Mouse (Mus musculus): ENCODE results near the gene Adamtsl1. TPM values are rescaled to one million over a fixed set of nuclear protein-coding genes. Genes with fewer than 3 reads are reported as not detected.

Adamtsl1 gene
- polyA plus RNA-seq (2012; fragmentation: generic; extraction: Trizol) = 2.7 TPM

DNA sequence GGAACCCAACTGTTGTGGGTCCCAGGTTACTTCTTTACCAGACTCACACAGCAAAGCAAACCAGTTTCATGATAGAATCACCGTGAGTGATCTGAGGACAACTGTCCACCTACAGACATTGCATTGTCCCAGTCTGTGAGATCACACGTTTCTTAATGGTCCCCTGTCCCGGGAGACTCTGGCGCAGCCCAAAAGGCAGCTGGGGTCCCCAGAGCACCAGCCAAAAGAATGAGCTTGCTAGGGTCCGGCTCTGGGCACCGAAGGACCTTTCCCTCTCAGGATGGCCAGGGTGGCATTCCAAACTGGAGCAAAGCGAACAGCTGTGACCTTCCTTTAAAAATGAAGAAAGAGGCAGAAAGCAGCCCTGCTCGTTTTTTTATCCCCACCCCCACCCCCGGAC is at the start of gene Adamtsl1:
Gene Adamtsl1 (plus strand): TSS at position 381 of the 400 bp plus-strand sequence.
- no peak for TF ChIP-seq POLR2AphosphoS2 (IDR thresholded peaks at IDR 0.05; ENCODE audit: insufficient read length, low read depth)
- no peak for TF ChIP-seq TCF12 (IDR thresholded peaks at IDR 0.05; ENCODE audit: insufficient read depth, poor library complexity, severe bottlenecking)
- no peak for TF ChIP-seq MYOG (IDR thresholded peaks at IDR 0.05; ENCODE audit: control insufficient read depth in 1 of 3, insufficient read depth in 1 of 3, insufficient read length in 2 of 3, low read depth in 2 of 3)
- TF ChIP-seq MAX (IDR thresholded peaks at IDR 0.05; ENCODE audit: low read depth) = no peak
- no peak for TF ChIP-seq CEBPB (IDR thresholded peaks at IDR 0.05; ENCODE audit: insufficient read depth, poor library complexity, severe bottlenecking)
- TF ChIP-seq MYOD1 (IDR thresholded peaks at IDR 0.05; ENCODE audit: control insufficient read depth in 1 of 3, insufficient read length in 2 of 3, low read depth in 2 of 3) = no peak
- no peak for TF ChIP-seq POLR2A (IDR thresholded peaks at IDR 0.05; ENCODE audit: insufficient read length, low read depth)
- Histone ChIP-seq H3K79me2 (ENCODE audit: control insufficient read depth, insufficient read depth) (no peaks in the 10 kb centered on the region), H3K4me2 (ENCODE audit: low read depth) (no peak within 1 kb of the TSS), H3K36me3 (ENCODE audit: control insufficient read depth, insufficient read depth) (no peaks in the 10 kb centered on the region), H3ac (ENCODE audit: control insufficient read depth, insufficient read length) (no peak within 1 kb of the TSS), H3K27me3 (ENCODE audit: control insufficient read depth, insufficient read depth, insufficient read length) (no peaks in the 10 kb centered on the region), H3K4me3 (no peak within 1 kb of the TSS)

- Histone ChIP-seq H3K4me3 (no peak overlapping the region), H3K79me2 (ENCODE audit: control insufficient read depth, insufficient read depth) (no peaks in the 10 kb centered on the region), H3K4me2 (ENCODE audit: low read depth) (no peak overlapping the region), H3ac (ENCODE audit: control insufficient read depth, insufficient read length) (no peak overlapping the region), H3K27me3 (ENCODE audit: control insufficient read depth, insufficient read depth, insufficient read length) (no peaks in the 10 kb centered on the region), H3K36me3 (ENCODE audit: control insufficient read depth, insufficient read depth) (no peaks in the 10 kb centered on the region)
- TF ChIP-seq POLR2A (IDR thresholded peaks at IDR 0.05; ENCODE audit: insufficient read length, low read depth) (no peak), MYOG (IDR thresholded peaks at IDR 0.05; ENCODE audit: control insufficient read depth in 1 of 3, insufficient read depth in 1 of 3, insufficient read length in 2 of 3, low read depth in 2 of 3) (no peak), MAX (IDR thresholded peaks at IDR 0.05; ENCODE audit: low read depth) (no peak), TCF12 (IDR thresholded peaks at IDR 0.05; ENCODE audit: insufficient read depth, poor library complexity, severe bottlenecking) (no peak), CEBPB (IDR thresholded peaks at IDR 0.05; ENCODE audit: insufficient read depth, poor library complexity, severe bottlenecking) (no peak), POLR2AphosphoS2 (IDR thresholded peaks at IDR 0.05; ENCODE audit: insufficient read length, low read depth) (no peak), MYOD1 (IDR thresholded peaks at IDR 0.05; ENCODE audit: control insufficient read depth in 1 of 3, insufficient read length in 2 of 3, low read depth in 2 of 3) (no peak), TCF3 (IDR thresholded peaks at IDR 0.05; ENCODE audit: insufficient read length, low read depth) (no peak), USF1 (IDR thresholded peaks at IDR 0.05; ENCODE audit: low read depth) (no peak), REST (IDR thresholded peaks at IDR 0.05; ENCODE audit: insufficient read depth, insufficient read length) (no peak), E2F4 (IDR thresholded peaks at IDR 0.05; ENCODE audit: insufficient read depth) (no peak)
Observed at GRCm38 (mm10) chr4:85483586-85483985, 30.4 kb upstream of the Adamtsl1 start.

- Histone ChIP-seq H3K79me2 (ENCODE audit: control insufficient read depth, insufficient read depth) (no peaks in the 10 kb centered on the region), H3K27me3 (ENCODE audit: control insufficient read depth, insufficient read depth, insufficient read length) (no peaks in the 10 kb centered on the region), H3K4me2 (ENCODE audit: low read depth) (no peak overlapping the region), H3ac (ENCODE audit: control insufficient read depth, insufficient read length) (no peak overlapping the region), H3K4me3 (no peak overlapping the region), H3K36me3 (ENCODE audit: control insufficient read depth, insufficient read depth) (no peaks in the 10 kb centered on the region)
- no peak for TF ChIP-seq MAX (IDR thresholded peaks at IDR 0.05; ENCODE audit: low read depth)
- no peak for TF ChIP-seq REST (IDR thresholded peaks at IDR 0.05; ENCODE audit: insufficient read depth, insufficient read length)
- no peak for TF ChIP-seq POLR2A (IDR thresholded peaks at IDR 0.05; ENCODE audit: insufficient read length, low read depth)
- no peak for TF ChIP-seq E2F4 (IDR thresholded peaks at IDR 0.05; ENCODE audit: insufficient read depth)
- TF ChIP-seq TCF12 (IDR thresholded peaks at IDR 0.05; ENCODE audit: insufficient read depth, poor library complexity, severe bottlenecking) = no peak
- no peak for TF ChIP-seq POLR2AphosphoS2 (IDR thresholded peaks at IDR 0.05; ENCODE audit: insufficient read length, low read depth)
- TF ChIP-seq CEBPB (IDR thresholded peaks at IDR 0.05; ENCODE audit: insufficient read depth, poor library complexity, severe bottlenecking) = no peak
- no peak for TF ChIP-seq MYOD1 (IDR thresholded peaks at IDR 0.05; ENCODE audit: control insufficient read depth in 1 of 3, insufficient read length in 2 of 3, low read depth in 2 of 3)
- no peak for TF ChIP-seq SRF (IDR thresholded peaks at IDR 0.05; ENCODE audit: control insufficient read depth, insufficient read length, low read depth)
- TF ChIP-seq USF1 (IDR thresholded peaks at IDR 0.05; ENCODE audit: low read depth) = no peak
- TF ChIP-seq MYOG (IDR thresholded peaks at IDR 0.05; ENCODE audit: control insufficient read depth in 1 of 3, insufficient read depth in 1 of 3, insufficient read length in 2 of 3, low read depth in 2 of 3) = no peak
- TF ChIP-seq TCF3 (IDR thresholded peaks at IDR 0.05; ENCODE audit: insufficient read length, low read depth) = no peak
Observed at GRCm38 (mm10) chr4:85486316-85486946, 27.5 kb upstream of the Adamtsl1 start.

DNA sequence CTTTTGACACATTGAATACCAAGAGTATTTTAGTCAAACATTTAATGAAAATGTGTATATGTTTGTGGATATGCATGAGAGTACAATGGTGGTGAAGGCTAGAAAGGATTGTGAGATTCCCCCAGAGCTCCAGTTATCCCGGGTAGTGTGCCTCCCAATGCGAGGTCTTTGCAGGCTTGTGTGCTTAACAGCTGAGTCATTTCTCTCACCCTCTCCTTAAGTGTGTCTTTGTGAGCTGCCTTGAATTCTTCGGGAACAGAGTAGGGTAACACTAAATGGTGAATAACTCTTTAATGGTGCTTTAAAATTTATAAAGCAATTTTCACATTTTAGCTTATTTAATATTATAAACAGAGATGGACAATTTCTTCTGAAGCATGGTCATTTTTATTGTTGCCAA is 8.3 kb upstream of the Adamtsl1 start:
- no peak for TF ChIP-seq E2F4 (IDR thresholded peaks at IDR 0.05; ENCODE audit: insufficient read depth)
- no peak for TF ChIP-seq POLR2AphosphoS2 (IDR thresholded peaks at IDR 0.05; ENCODE audit: insufficient read length, low read depth)
- no peak for TF ChIP-seq SRF (IDR thresholded peaks at IDR 0.05; ENCODE audit: control insufficient read depth, insufficient read length, low read depth)
- no peak for TF ChIP-seq TCF12 (IDR thresholded peaks at IDR 0.05; ENCODE audit: insufficient read depth, poor library complexity, severe bottlenecking)
- TF ChIP-seq REST (IDR thresholded peaks at IDR 0.05; ENCODE audit: insufficient read depth, insufficient read length) = no peak
- no peak for TF ChIP-seq CEBPB (IDR thresholded peaks at IDR 0.05; ENCODE audit: insufficient read depth, poor library complexity, severe bottlenecking)
- no peak for TF ChIP-seq USF1 (IDR thresholded peaks at IDR 0.05; ENCODE audit: low read depth)
- TF ChIP-seq MAX (IDR thresholded peaks at IDR 0.05; ENCODE audit: low read depth) = no peak
- TF ChIP-seq MYOD1 (IDR thresholded peaks at IDR 0.05; ENCODE audit: control insufficient read depth in 1 of 3, insufficient read length in 2 of 3, low read depth in 2 of 3) = no peak
- Histone ChIP-seq H3ac (ENCODE audit: control insufficient read depth, insufficient read length) (no peak overlapping the region), H3K79me2 (ENCODE audit: control insufficient read depth, insufficient read depth) (no peaks in the 10 kb centered on the region), H3K4me2 (ENCODE audit: low read depth) (no peak overlapping the region), H3K36me3 (ENCODE audit: control insufficient read depth, insufficient read depth) (no peaks in the 10 kb centered on the region), H3K27me3 (ENCODE audit: control insufficient read depth, insufficient read depth, insufficient read length) (no peaks in the 10 kb centered on the region), H3K4me3 (no peak overlapping the region)

Data from myocyte (in vitro differentiated cells).